ENCODE assay signal across 21 mouse cellular contexts in genomic region chr14:39106776-39107175, GRCm38 (mm10).
DNase-seq lines count a peak whose midpoint lies in the region; ATAC-seq and TF ChIP-seq lines count a peak whose summit lies in the region.
"Had no signal": no experiment of that assay in that cellular context is flagged by ENCODE, and none has a peak within 500 bp of the region (broad histone marks: within the 10 kb centered on the region; RNA-seq: fewer than 3 reads in every experiment).

No protein-coding gene starts in this region.

- DNase-seq in layer of hippocampus, adult 9-11 months = peak; percentile 49
- no peak for DNase-seq in layer of hippocampus, postnatal 14 days (ENCODE audit: low spot score in 2 of 2)
- DNase-seq in cerebellum, postnatal 25 days = peak; percentile 10 to 21
- peak; percentile 13 to 19 for DNase-seq in left cerebral cortex, postnatal 10 days (ENCODE audit: extremely low spot score in 1 of 2, low spot score in 2 of 2)
- peak; percentile 58 for DNase-seq in telencephalon, adult 2 months (ENCODE audit: low read depth, low spot score)
- no peak for DNase-seq in midbrain, postnatal 0 days (ENCODE audit: low spot score)
- no peak for DNase-seq in adrenal gland, postnatal 14 days
- DNase-seq: adrenal gland, adult 8-10 months; gastrocnemius, postnatal 25 days; kidney, adult 11 months; kidney, postnatal 25 days; lung, postnatal 14 days; thymus, adult 18-20 months had no signal

- TF ChIP-seq CTCF in midbrain, postnatal 0 days (IDR thresholded peaks at IDR 0.05) = no peak

- H3K36me3 ChIP-seq in midbrain, postnatal 0 days (ENCODE audit: insufficient read depth, low read length) = no peaks in the 10 kb centered on the region
- H3K36me3 ChIP-seq: forebrain, embryonic 15.5 days; G1E; heart, embryonic 10.5 days; hindbrain, embryonic 15.5 days; limb, embryonic 13.5 days; liver, embryonic 15.5 days; midbrain, embryonic 12.5 days had no signal

- intact Hi-C loops in left cerebral cortex, postnatal 10 days (cut with DNase I) = no loop called here

- no peak overlapping the region for H3K9ac ChIP-seq in midbrain, postnatal 0 days (replicated peaks; ENCODE audit: low read length, poor library complexity, severe bottlenecking)
- H3K9ac ChIP-seq: forebrain, embryonic 15.5 days; hindbrain, embryonic 15.5 days; limb, embryonic 13.5 days; liver, embryonic 15.5 days; midbrain, embryonic 12.5 days had no signal

- H3K27ac ChIP-seq in midbrain, postnatal 0 days (ENCODE audit: low read depth, low read length) = no peak overlapping the region
- H3K27ac ChIP-seq: forebrain, embryonic 15.5 days; heart, embryonic 10.5 days; hindbrain, embryonic 15.5 days; limb, embryonic 13.5 days; liver, embryonic 15.5 days; midbrain, embryonic 12.5 days had no signal

- no peak overlapping the region for H3K4me3 ChIP-seq in midbrain, postnatal 0 days (ENCODE audit: low read depth, low read length)
- H3K4me3 ChIP-seq: forebrain, embryonic 15.5 days; heart, embryonic 10.5 days; hindbrain, embryonic 15.5 days; limb, embryonic 13.5 days; liver, embryonic 15.5 days; midbrain, embryonic 12.5 days; myocyte had no signal

- 78% methylated on average over 3 of the region's 3 CpGs for WGBS in midbrain, postnatal 0 days

- H3K4me1 ChIP-seq in midbrain, postnatal 0 days (ENCODE audit: insufficient read depth, low read length) = no peaks in the 10 kb centered on the region; the same call in 1 of the 2 replicates
- H3K4me1 ChIP-seq: forebrain, embryonic 15.5 days; heart, embryonic 10.5 days; hindbrain, embryonic 15.5 days; limb, embryonic 13.5 days; liver, embryonic 15.5 days; midbrain, embryonic 12.5 days had no signal

- no peak overlapping the region for H3K4me2 ChIP-seq in midbrain, postnatal 0 days (ENCODE audit: low read depth, low read length, poor library complexity, severe bottlenecking)
- H3K4me2 ChIP-seq: forebrain, embryonic 15.5 days; hindbrain, embryonic 15.5 days; limb, embryonic 13.5 days; liver, embryonic 15.5 days; midbrain, embryonic 12.5 days had no signal

- ATAC-seq in midbrain, postnatal 0 days (ENCODE audit: low FRiP score) = no peak
- ATAC-seq: forebrain, embryonic 15.5 days had no signal

- H3K27me3 ChIP-seq in midbrain, postnatal 0 days (ENCODE audit: insufficient read depth, low read length) = no peaks in the 10 kb centered on the region
- H3K27me3 ChIP-seq: forebrain, embryonic 15.5 days; hindbrain, embryonic 15.5 days; limb, embryonic 13.5 days; liver, embryonic 15.5 days; midbrain, embryonic 12.5 days had no signal

- H3K9me3 ChIP-seq in midbrain, postnatal 0 days (ENCODE audit: low read length) = no peaks in the 10 kb centered on the region
- H3K9me3 ChIP-seq: forebrain, embryonic 15.5 days; G1E; heart, embryonic 10.5 days; hindbrain, embryonic 15.5 days; limb, embryonic 13.5 days; liver, embryonic 15.5 days; midbrain, embryonic 12.5 days had no signal

Comparison
In these comparisons a context has a peak if more than half of its experiments do, and no peak if none do; other contexts are left out.
1. DNase-seq: peak in layer of hippocampus, adult 9-11 months (single experiment), cerebellum, postnatal 25 days (2 of 2), left cerebral cortex, postnatal 10 days (2 of 2) and telencephalon, adult 2 months (single experiment); none in layer of hippocampus, postnatal 14 days (0 of 2), midbrain, postnatal 0 days (single experiment) and adrenal gland, postnatal 14 days (single experiment).